Mouse (Mus musculus): ENCODE data around the gene Mis18bp1. TPM values are rescaled to one million over a fixed set of nuclear protein-coding genes. Genes with fewer than 3 reads are reported as not detected.
"Not testable (repeated sequence)": the region's sequence is repeated elsewhere in the genome, so short reads cannot be mapped to it uniquely, and the experiment has no call there.

The Mis18bp1 gene
- total and polyA plus RNA-seq, 2 experiments from 2014 or later, result 4.3 to 4.5 TPM

GRCm38 (mm10) chr12:65187365-65187764, 15.0 kb upstream of the Mis18bp1 start:
- ATAC-seq (ENCODE audit: low FRiP score), result no peak

GRCm38 (mm10) chr12:65173736-65174135, 1.3 kb upstream of the Mis18bp1 start:
- no peak for TF ChIP-seq CTCF (IDR thresholded peaks at IDR 0.05)
- H3K9me3 ChIP-seq (ENCODE audit: low read length), result no peaks in the 10 kb centered on the region
- H3K4me3 ChIP-seq (ENCODE audit: low read depth, low read length), result no peak overlapping the region
- H3K4me2 ChIP-seq (ENCODE audit: low read depth, low read length, poor library complexity, severe bottlenecking), result no peak overlapping the region
- WGBS, result 92% methylated on average over 5 of the region's 5 CpGs
- H3K27me3 ChIP-seq (ENCODE audit: insufficient read depth, low read length), result no peaks in the 10 kb centered on the region
- no peak overlapping the region for H3K27ac ChIP-seq (ENCODE audit: low read depth, low read length)
- H3K9ac ChIP-seq (replicated peaks; ENCODE audit: low read length, poor library complexity, severe bottlenecking), result no peak overlapping the region
- DNase-seq (ENCODE audit: low spot score) (no peak), ATAC-seq (ENCODE audit: low FRiP score) (no peak)
- no peaks in the 10 kb centered on the region for H3K4me1 ChIP-seq (ENCODE audit: insufficient read depth, low read length)
- no peaks in the 10 kb centered on the region for H3K36me3 ChIP-seq (ENCODE audit: insufficient read depth, low read length)

More at GRCm38 (mm10) chr12:65187365-65187764, 15.0 kb upstream of the Mis18bp1 start:
- H3K27me3 ChIP-seq (ENCODE audit: insufficient read depth, low read length), result no peaks in the 10 kb centered on the region
- H3K4me3 ChIP-seq (ENCODE audit: low read depth, low read length), result no peak overlapping the region
- H3K9me3 ChIP-seq (ENCODE audit: low read length), result no peaks in the 10 kb centered on the region
- no peaks in the 10 kb centered on the region for H3K4me1 ChIP-seq (ENCODE audit: insufficient read depth, low read length)
- TF ChIP-seq CTCF (IDR thresholded peaks at IDR 0.05), result peak; percentile 84
- DNase-seq (ENCODE audit: low spot score), result peak; percentile 80
- no peak overlapping the region for H3K9ac ChIP-seq (replicated peaks; ENCODE audit: low read length, poor library complexity, severe bottlenecking)
- no peak overlapping the region for H3K4me2 ChIP-seq (ENCODE audit: low read depth, low read length, poor library complexity, severe bottlenecking)
- 49% methylated on average over 3 of the region's 3 CpGs for WGBS
- no peak overlapping the region for H3K27ac ChIP-seq (ENCODE audit: low read depth, low read length)
- no peaks in the 10 kb centered on the region for H3K36me3 ChIP-seq (ENCODE audit: insufficient read depth, low read length)

- not testable (repeated sequence) for H3K4me1 ChIP-seq (ENCODE audit: insufficient read depth, low read length); H3K27me3 ChIP-seq (ENCODE audit: insufficient read depth, low read length); H3K36me3 ChIP-seq (ENCODE audit: insufficient read depth, low read length); H3K9ac ChIP-seq (replicated peaks; ENCODE audit: low read length, poor library complexity, severe bottlenecking); DNase-seq (ENCODE audit: low spot score); H3K9me3 ChIP-seq (ENCODE audit: low read length)
- Histone ChIP-seq H3K4me2 (ENCODE audit: low read depth, low read length, poor library complexity, severe bottlenecking) (peak overlapping the region; percentile 28), H3K27ac (ENCODE audit: low read depth, low read length) (peak overlapping the region; percentile 80; the same call in 1 of the 2 replicates), H3K4me3 (ENCODE audit: low read depth, low read length) (peak overlapping the region; percentile 67)
- WGBS, result 29% methylated on average over 8 of the region's 8 CpGs
- ATAC-seq (ENCODE audit: low FRiP score), result peak; percentile 44; the same call in 1 of the 2 replicates
- peak; percentile 72 for TF ChIP-seq CTCF (IDR thresholded peaks at IDR 0.05)
Observed at GRCm38 (mm10) chr12:65172959-65173358, 555 bp upstream of the Mis18bp1 start.

GRCm38 (mm10) chr12:65136121-65136520, 36.3 kb downstream of the Mis18bp1 start:
- WGBS, result 90% methylated on average over 4 of the region's 4 CpGs
- not testable (repeated sequence) for H3K9me3 ChIP-seq (ENCODE audit: low read length); H3K27ac ChIP-seq (ENCODE audit: low read depth, low read length); H3K27me3 ChIP-seq (ENCODE audit: insufficient read depth, low read length); H3K36me3 ChIP-seq (ENCODE audit: insufficient read depth, low read length); DNase-seq (ENCODE audit: low spot score); H3K4me1 ChIP-seq (ENCODE audit: insufficient read depth, low read length); ATAC-seq (ENCODE audit: low FRiP score); H3K4me3 ChIP-seq (ENCODE audit: low read depth, low read length); H3K4me2 ChIP-seq (ENCODE audit: low read depth, low read length, poor library complexity, severe bottlenecking); H3K9ac ChIP-seq (replicated peaks; ENCODE audit: low read length, poor library complexity, severe bottlenecking)

GRCm38 (mm10) chr12:65119451-65119850, 53.0 kb downstream of the Mis18bp1 start:
- Histone ChIP-seq H3K4me2 (ENCODE audit: low read depth, low read length, poor library complexity, severe bottlenecking) (no peak overlapping the region), H3K4me3 (ENCODE audit: low read depth, low read length) (no peak overlapping the region), H3K9me3 (ENCODE audit: low read length) (no peaks in the 10 kb centered on the region), H3K4me1 (ENCODE audit: insufficient read depth, low read length) (no peaks in the 10 kb centered on the region), H3K27me3 (ENCODE audit: insufficient read depth, low read length) (no peaks in the 10 kb centered on the region), H3K9ac (replicated peaks; ENCODE audit: low read length, poor library complexity, severe bottlenecking) (no peak overlapping the region), H3K36me3 (ENCODE audit: insufficient read depth, low read length) (peaks cover 26% of the 10 kb centered on the region), H3K27ac (ENCODE audit: low read depth, low read length) (no peak overlapping the region)
- TF ChIP-seq CTCF (IDR thresholded peaks at IDR 0.05), result no peak
- 94% methylated on average over 5 of the region's 5 CpGs for WGBS
- ATAC-seq (ENCODE audit: low FRiP score) (no peak), DNase-seq (ENCODE audit: low spot score) (no peak)

DNA sequence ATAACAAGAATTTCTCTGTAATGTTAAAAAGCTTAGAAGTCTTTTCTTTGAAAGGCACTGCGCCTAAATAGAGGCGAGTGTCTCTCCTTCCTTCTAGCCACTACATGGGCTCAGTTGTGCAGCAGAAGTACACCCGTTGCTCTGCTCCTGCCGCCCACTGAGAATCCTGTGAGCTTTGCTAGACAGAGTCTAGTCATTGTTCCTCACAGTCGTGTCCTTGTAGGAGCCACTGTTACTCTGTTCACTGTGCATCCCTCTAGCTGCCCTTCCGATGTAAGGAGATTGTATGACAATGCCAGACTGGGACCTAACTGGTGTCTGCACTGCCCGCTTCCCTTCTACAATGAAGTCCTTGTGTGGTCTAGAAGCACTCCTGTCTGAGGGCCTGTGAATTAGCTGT, 53.4 kb downstream of the Mis18bp1 start:
- H3K36me3 ChIP-seq (ENCODE audit: insufficient read depth, low read length), result peaks cover 26% of the 10 kb centered on the region
- no peak overlapping the region for H3K4me2 ChIP-seq (ENCODE audit: low read depth, low read length, poor library complexity, severe bottlenecking)
- 80% methylated on average over 7 of the region's 7 CpGs for WGBS
- TF ChIP-seq CTCF (IDR thresholded peaks at IDR 0.05), result no peak
- ATAC-seq (ENCODE audit: low FRiP score) (no peak), DNase-seq (ENCODE audit: low spot score) (no peak)
- H3K9me3 ChIP-seq (ENCODE audit: low read length), result no peaks in the 10 kb centered on the region
- H3K27me3 ChIP-seq (ENCODE audit: insufficient read depth, low read length), result no peaks in the 10 kb centered on the region
- H3K27ac ChIP-seq (ENCODE audit: low read depth, low read length), result no peak overlapping the region
- no peak overlapping the region for H3K4me3 ChIP-seq (ENCODE audit: low read depth, low read length)
- H3K4me1 ChIP-seq (ENCODE audit: insufficient read depth, low read length), result no peaks in the 10 kb centered on the region
- H3K9ac ChIP-seq (replicated peaks; ENCODE audit: low read length, poor library complexity, severe bottlenecking), result no peak overlapping the region

DNA sequence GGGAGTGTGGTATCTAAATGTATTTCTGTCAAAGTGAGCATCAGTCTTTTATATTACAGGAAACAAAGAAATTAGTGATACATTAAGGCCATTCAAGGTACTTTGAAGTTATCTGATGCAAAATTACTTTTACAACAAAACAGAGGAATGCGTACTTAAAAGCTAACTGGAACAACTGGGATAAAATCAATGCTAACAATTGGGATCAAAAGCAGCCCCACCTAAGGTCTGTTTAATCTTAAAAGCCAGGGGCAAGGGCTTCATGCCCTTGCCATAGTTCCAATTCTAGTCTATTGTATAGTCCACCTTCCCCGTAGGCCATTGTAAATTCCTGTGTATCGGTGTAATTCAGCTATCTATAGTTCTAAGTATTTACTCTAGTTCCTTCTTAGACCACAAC, 57.4 kb downstream of the Mis18bp1 start:
- H3K9ac ChIP-seq (replicated peaks; ENCODE audit: low read length, poor library complexity, severe bottlenecking); H3K4me1 ChIP-seq (ENCODE audit: insufficient read depth, low read length); H3K27ac ChIP-seq (ENCODE audit: low read depth, low read length); H3K27me3 ChIP-seq (ENCODE audit: insufficient read depth, low read length); H3K36me3 ChIP-seq (ENCODE audit: insufficient read depth, low read length); H3K4me3 ChIP-seq (ENCODE audit: low read depth, low read length); ATAC-seq (ENCODE audit: low FRiP score); H3K4me2 ChIP-seq (ENCODE audit: low read depth, low read length, poor library complexity, severe bottlenecking); DNase-seq (ENCODE audit: low spot score); H3K9me3 ChIP-seq (ENCODE audit: low read length): not testable (repeated sequence)
- WGBS, result 94% methylated on average over 3 of the region's 3 CpGs

Measured in midbrain, postnatal 0 days (tissue).